Mouse (Mus musculus): ENCODE results near the gene Schip1. TPM values are rescaled to one million over a fixed set of nuclear protein-coding genes. Genes with fewer than 3 reads are reported as not detected.
A peak's percentile ranks its signal among the peaks of the same experiment; 100 is the strongest.

Gene Schip1
- polyA plus RNA-seq, 1 experiment from 2014 or later: 76.9 TPM

DNA sequence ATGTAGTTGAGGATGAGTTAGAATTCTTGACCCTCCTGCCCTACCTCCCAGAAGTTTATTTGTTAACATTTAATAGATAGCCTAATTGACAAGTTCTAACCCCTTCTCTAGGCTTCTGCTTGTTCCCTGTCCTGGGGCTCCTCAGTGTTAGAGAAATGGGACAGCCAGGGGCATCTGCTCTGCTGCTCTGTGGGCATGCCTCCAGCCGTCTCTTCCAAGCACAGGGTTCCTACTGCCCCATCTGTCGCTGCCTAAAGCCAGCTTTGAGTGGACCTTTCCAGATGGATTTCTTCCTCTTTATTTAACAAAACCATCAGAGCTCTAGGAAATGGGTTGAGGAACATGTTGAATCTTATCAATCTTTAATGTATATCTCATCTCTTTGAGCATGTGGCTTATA is 357.2 kb downstream of the Schip1 start:
- H3K27me3 ChIP-seq (ENCODE audit: control insufficient read depth, insufficient read depth, low read length): no peaks in the 10 kb centered on the region
- DNase-seq (ENCODE audit: low spot score): no peak
- H3K4me1 ChIP-seq (replicated peaks; ENCODE audit: control insufficient read depth, insufficient read depth, low read length): no peaks in the 10 kb centered on the region
- 80% methylated on average over 2 of the region's 2 CpGs for WGBS
- no peak overlapping the region for H3K4me3 ChIP-seq (ENCODE audit: low read depth, low read length)
- no peaks in the 10 kb centered on the region for H3K9me3 ChIP-seq (ENCODE audit: control insufficient read depth, low read length)
- no peaks in the 10 kb centered on the region for H3K36me3 ChIP-seq (ENCODE audit: control insufficient read depth, insufficient read depth, low read length)
- H3K9ac ChIP-seq (ENCODE audit: low read length): no peak overlapping the region
- H3K27ac ChIP-seq (ENCODE audit: low read depth, low read length): no peak overlapping the region
- ATAC-seq (replicated peaks; ENCODE audit: low FRiP score): no peak
- H3K4me2 ChIP-seq (ENCODE audit: low read depth, low read length, severe bottlenecking): no peak overlapping the region

DNA sequence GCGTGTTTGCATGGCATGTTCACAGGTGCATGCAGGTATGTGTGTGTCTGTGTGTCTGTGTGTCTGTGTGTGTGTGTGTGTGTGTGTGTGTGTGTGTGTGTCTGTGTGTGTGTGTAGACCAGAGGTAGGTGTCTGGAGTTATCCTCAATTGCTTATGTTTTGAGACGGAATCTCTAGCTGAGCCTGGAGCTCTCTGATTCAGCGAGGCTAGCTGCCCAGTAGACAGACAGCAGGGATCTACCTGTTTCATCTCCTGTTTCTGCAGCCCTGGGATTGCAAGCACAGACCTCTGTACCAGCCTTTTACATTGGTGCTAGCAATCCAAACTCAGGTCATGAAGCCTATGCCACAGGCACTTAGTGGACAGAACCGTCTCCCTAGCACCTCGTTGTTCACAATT is 363.5 kb downstream of the Schip1 start:
- Histone ChIP-seq H3K4me2 (ENCODE audit: low read depth, low read length, severe bottlenecking) (no peak overlapping the region), H3K27me3 (ENCODE audit: control insufficient read depth, insufficient read depth, low read length) (no peaks in the 10 kb centered on the region), H3K9ac (ENCODE audit: low read length) (no peak overlapping the region), H3K4me3 (ENCODE audit: low read depth, low read length) (no peak overlapping the region), H3K27ac (ENCODE audit: low read depth, low read length) (no peak overlapping the region), H3K36me3 (ENCODE audit: control insufficient read depth, insufficient read depth, low read length) (no peaks in the 10 kb centered on the region), H3K9me3 (ENCODE audit: control insufficient read depth, low read length) (no peaks in the 10 kb centered on the region), H3K4me1 (replicated peaks; ENCODE audit: control insufficient read depth, insufficient read depth, low read length) (no peaks in the 10 kb centered on the region)
- WGBS: 86% methylated on average over 5 of the region's 5 CpGs
- ATAC-seq (replicated peaks; ENCODE audit: low FRiP score) (no peak), DNase-seq (ENCODE audit: low spot score) (no peak)

DNA sequence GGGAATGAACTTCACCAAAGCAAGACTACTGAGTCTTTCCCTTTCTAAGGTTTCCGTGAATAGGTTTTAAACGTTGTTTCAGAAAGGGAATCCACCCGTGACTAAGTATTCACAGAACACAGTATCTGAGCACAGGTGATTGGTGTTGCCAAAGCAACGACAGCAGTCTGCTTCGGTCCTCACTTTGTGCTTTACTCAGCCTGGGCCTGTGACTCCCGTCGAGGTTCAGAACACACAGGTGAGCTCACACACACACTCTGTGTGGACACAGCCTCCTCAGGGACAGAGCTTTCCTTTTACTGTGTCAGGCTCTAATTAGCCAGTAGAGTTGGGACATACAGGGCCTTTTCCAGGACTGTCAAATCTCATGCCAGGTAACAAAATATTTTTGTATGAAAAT is 369.8 kb downstream of the Schip1 start:
- H3K27me3 ChIP-seq (ENCODE audit: control insufficient read depth, insufficient read depth, low read length): no peaks in the 10 kb centered on the region

DNA sequence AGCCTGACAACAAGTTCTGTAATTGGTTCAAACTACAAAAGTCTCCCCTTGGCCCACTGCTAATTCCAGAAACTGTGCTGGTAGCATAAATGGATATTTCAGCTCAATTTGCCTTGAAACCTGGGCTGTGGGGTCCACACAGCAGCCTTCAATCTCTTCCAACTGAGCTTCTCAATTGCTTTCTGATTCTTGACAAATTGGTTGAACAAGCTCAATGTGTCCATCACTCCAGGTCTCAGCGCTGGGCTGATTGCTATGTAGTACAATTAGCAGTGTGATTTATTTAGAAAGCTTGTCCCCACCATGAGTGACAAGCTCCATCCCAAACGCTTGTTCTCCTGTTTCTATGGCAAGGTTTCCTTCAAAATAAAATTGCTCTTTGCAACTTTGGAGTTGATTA is 370.3 kb downstream of the Schip1 start:
- Histone ChIP-seq H3K27me3 (ENCODE audit: control insufficient read depth, insufficient read depth, low read length) (no peaks in the 10 kb centered on the region), H3K4me3 (ENCODE audit: low read depth, low read length) (no peak overlapping the region), H3K4me2 (ENCODE audit: low read depth, low read length, severe bottlenecking) (no peak overlapping the region), H3K36me3 (ENCODE audit: control insufficient read depth, insufficient read depth, low read length) (no peaks in the 10 kb centered on the region), H3K9me3 (ENCODE audit: control insufficient read depth, low read length) (no peaks in the 10 kb centered on the region), H3K9ac (ENCODE audit: low read length) (no peak overlapping the region), H3K27ac (ENCODE audit: low read depth, low read length) (no peak overlapping the region), H3K4me1 (replicated peaks; ENCODE audit: control insufficient read depth, insufficient read depth, low read length) (no peaks in the 10 kb centered on the region)
- 43% methylated on average over 2 of the region's 2 CpGs for WGBS
- DNase-seq (ENCODE audit: low spot score) (no peak), ATAC-seq (replicated peaks; ENCODE audit: low FRiP score) (peak; percentile 36; the same call in 1 of the 2 replicates)

More for the DNA sequence above, 369.8 kb downstream of the Schip1 start:
- ATAC-seq (replicated peaks; ENCODE audit: low FRiP score): peak; percentile 63; the same call in 1 of the 2 replicates
- WGBS: 26% methylated on average over 7 of the region's 7 CpGs
- Histone ChIP-seq H3K4me3 (ENCODE audit: low read depth, low read length) (no peak overlapping the region), H3K36me3 (ENCODE audit: control insufficient read depth, insufficient read depth, low read length) (no peaks in the 10 kb centered on the region), H3K4me2 (ENCODE audit: low read depth, low read length, severe bottlenecking) (no peak overlapping the region), H3K4me1 (replicated peaks; ENCODE audit: control insufficient read depth, insufficient read depth, low read length) (no peaks in the 10 kb centered on the region), H3K9me3 (ENCODE audit: control insufficient read depth, low read length) (no peaks in the 10 kb centered on the region), H3K9ac (ENCODE audit: low read length) (no peak overlapping the region), H3K27ac (ENCODE audit: low read depth, low read length) (no peak overlapping the region)
- DNase-seq (ENCODE audit: low spot score): no peak

DNA sequence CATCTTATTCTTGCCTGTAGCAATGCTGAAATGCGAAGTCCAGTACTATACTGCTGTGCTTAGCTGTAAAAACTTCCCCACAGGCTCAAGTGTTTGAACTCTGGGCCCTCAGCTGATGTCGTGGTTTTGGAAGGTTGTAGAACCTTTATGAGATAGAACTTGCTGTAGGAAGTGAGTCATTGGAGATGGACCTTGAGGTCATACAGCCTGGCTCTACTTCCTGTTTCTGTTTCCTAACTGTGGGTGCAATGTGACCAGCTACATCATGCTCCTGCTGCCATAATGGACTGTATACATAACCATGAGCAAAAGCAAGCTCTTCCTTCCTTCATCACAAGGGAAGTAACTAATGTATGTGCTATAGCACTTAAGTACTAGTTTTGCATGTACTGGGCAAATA is 383.9 kb downstream of the Schip1 start:
- no peaks in the 10 kb centered on the region for H3K4me1 ChIP-seq (replicated peaks; ENCODE audit: control insufficient read depth, insufficient read depth, low read length)
- H3K9ac ChIP-seq (ENCODE audit: low read length): no peak overlapping the region
- WGBS: 77% methylated on average over 2 of the region's 2 CpGs
- no peak overlapping the region for H3K27ac ChIP-seq (ENCODE audit: low read depth, low read length)
- ATAC-seq (replicated peaks; ENCODE audit: low FRiP score) (no peak), DNase-seq (ENCODE audit: low spot score) (no peak)
- H3K27me3 ChIP-seq (ENCODE audit: control insufficient read depth, insufficient read depth, low read length): no peaks in the 10 kb centered on the region
- H3K4me3 ChIP-seq (ENCODE audit: low read depth, low read length): no peak overlapping the region
- H3K9me3 ChIP-seq (ENCODE audit: control insufficient read depth, low read length): no peaks in the 10 kb centered on the region
- no peak overlapping the region for H3K4me2 ChIP-seq (ENCODE audit: low read depth, low read length, severe bottlenecking)
- no peaks in the 10 kb centered on the region for H3K36me3 ChIP-seq (ENCODE audit: control insufficient read depth, insufficient read depth, low read length)

DNA sequence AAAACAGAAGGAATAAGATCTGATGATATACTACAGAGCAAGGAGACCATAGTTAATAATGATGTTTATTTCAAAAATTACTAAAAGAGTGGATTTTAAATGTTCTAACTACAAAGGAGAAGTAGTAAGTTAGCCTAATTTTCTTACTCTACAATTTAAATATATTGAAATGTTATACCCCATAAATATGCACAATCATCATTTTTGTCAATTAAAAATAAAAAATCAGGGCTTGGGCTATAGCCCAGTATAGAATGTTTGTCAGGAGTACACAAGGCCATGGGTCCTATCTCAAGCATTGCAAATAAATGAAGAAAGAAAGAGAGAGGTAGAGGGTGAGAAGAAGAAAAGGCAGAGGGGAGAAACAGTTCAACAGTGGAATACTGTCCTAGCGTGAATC is 387.0 kb downstream of the Schip1 start:
- no peaks in the 10 kb centered on the region for H3K36me3 ChIP-seq (ENCODE audit: control insufficient read depth, insufficient read depth, low read length)
- no peak overlapping the region for H3K9ac ChIP-seq (ENCODE audit: low read length)
- H3K4me1 ChIP-seq (replicated peaks; ENCODE audit: control insufficient read depth, insufficient read depth, low read length): no peaks in the 10 kb centered on the region
- H3K4me3 ChIP-seq (ENCODE audit: low read depth, low read length): no peak overlapping the region
- no peaks in the 10 kb centered on the region for H3K27me3 ChIP-seq (ENCODE audit: control insufficient read depth, insufficient read depth, low read length)
- 93% methylated on average over 1 of the region's 1 CpGs for WGBS
- H3K4me2 ChIP-seq (ENCODE audit: low read depth, low read length, severe bottlenecking): no peak overlapping the region
- H3K9me3 ChIP-seq (ENCODE audit: control insufficient read depth, low read length): no peaks in the 10 kb centered on the region
- DNase-seq (ENCODE audit: low spot score) (no peak), ATAC-seq (replicated peaks; ENCODE audit: low FRiP score) (no peak)
- H3K27ac ChIP-seq (ENCODE audit: low read depth, low read length): no peak overlapping the region

DNA sequence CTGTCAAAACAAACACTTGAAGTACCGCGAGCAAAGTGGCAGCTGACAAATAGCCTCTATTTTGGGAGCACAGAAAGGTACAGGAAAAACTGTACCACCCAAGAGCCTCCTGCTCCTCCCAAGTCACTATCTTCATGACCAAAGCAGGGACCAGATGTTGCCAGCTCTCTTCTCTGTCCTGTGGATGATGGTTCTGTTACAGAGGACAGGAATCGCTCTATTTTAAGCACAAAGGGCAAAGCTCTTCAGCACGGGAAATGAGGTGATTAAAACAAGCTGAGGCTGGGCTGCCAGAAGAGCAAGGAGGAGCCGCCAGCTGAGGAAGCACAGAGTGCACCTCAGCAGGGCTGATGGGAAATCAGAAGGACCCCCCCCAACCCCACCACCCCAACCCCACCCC is 388.7 kb downstream of the Schip1 start:
- Histone ChIP-seq H3K4me3 (ENCODE audit: low read depth, low read length) (no peak overlapping the region), H3K9ac (ENCODE audit: low read length) (no peak overlapping the region), H3K4me2 (ENCODE audit: low read depth, low read length, severe bottlenecking) (no peak overlapping the region), H3K27me3 (ENCODE audit: control insufficient read depth, insufficient read depth, low read length) (no peaks in the 10 kb centered on the region), H3K27ac (ENCODE audit: low read depth, low read length) (no peak overlapping the region), H3K4me1 (replicated peaks; ENCODE audit: control insufficient read depth, insufficient read depth, low read length) (no peaks in the 10 kb centered on the region), H3K36me3 (ENCODE audit: control insufficient read depth, insufficient read depth, low read length) (no peaks in the 10 kb centered on the region), H3K9me3 (ENCODE audit: control insufficient read depth, low read length) (no peaks in the 10 kb centered on the region)
- ATAC-seq (replicated peaks; ENCODE audit: low FRiP score) (no peak), DNase-seq (ENCODE audit: low spot score) (no peak)
- WGBS: 37% methylated on average over 5 of the region's 5 CpGs

DNA sequence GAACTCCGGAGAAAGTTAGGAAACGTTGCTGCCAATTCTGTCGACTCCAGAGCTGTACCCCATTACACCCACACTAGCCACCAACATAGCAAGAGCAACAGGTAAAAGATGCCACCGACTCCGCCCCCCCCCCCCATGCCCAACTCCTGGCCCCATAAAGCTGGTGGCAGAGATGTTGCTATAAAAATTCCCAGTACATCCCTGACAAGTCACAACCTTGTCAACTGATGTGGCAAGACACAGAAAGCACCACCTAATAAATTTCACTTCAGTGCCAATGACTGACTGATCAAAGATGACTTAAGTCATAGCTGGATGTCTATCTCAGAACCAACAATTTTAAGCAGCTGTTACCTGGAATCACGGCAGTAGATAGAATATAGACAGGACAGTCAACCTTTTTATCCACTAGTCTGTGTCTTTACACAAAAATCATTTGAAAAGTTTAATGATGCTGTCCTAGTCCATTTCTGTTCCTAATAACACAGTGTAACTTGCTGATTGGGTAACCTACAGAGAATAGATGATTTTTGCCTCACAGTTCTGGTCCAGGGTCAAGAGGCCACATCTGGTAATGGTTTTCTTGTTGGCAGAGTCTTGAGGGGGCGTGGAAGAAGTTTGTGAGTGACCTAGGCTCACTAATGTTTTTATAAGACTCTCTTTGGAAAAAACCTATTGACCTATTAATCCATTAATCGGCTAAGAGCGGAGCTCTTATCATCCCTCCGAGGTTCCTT is 389.3 kb downstream of the Schip1 start:
- Histone ChIP-seq H3K9ac (ENCODE audit: low read length) (no peak overlapping the region), H3K4me3 (ENCODE audit: low read depth, low read length) (no peak overlapping the region), H3K27ac (ENCODE audit: low read depth, low read length) (no peak overlapping the region)

DNA sequence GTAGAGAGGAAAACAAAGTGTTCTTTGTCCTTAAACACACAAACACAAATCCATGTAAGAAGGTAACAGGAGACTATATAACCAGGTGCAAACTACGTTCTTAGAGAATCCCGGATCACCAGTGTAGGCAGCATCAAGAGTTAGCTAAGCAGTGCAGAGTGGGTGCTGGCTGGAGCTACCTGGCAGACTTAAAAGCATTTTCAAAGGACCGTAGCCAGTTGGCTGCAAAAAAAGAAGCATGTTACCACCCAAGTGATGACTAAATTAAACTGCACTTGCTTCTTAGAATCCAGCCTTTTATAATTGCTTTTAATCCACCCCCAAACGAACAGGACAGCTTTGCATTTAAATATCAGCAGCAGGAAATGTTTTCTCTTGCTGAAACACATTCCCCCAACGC is 402.0 kb downstream of the Schip1 start:
- Histone ChIP-seq H3K9ac (ENCODE audit: low read length) (no peak overlapping the region), H3K27me3 (ENCODE audit: control insufficient read depth, insufficient read depth, low read length) (no peaks in the 10 kb centered on the region), H3K9me3 (ENCODE audit: control insufficient read depth, low read length) (no peaks in the 10 kb centered on the region), H3K4me2 (ENCODE audit: low read depth, low read length, severe bottlenecking) (no peak overlapping the region), H3K4me3 (ENCODE audit: low read depth, low read length) (no peak overlapping the region), H3K4me1 (replicated peaks; ENCODE audit: control insufficient read depth, insufficient read depth, low read length) (peaks cover 7% of the 10 kb centered on the region; the same call in 1 of the 2 replicates), H3K36me3 (ENCODE audit: control insufficient read depth, insufficient read depth, low read length) (no peaks in the 10 kb centered on the region), H3K27ac (ENCODE audit: low read depth, low read length) (no peak overlapping the region)
- ATAC-seq (replicated peaks; ENCODE audit: low FRiP score) (no peak), DNase-seq (ENCODE audit: low spot score) (no peak)
- 34% methylated on average over 5 of the region's 5 CpGs for WGBS

More for the DNA sequence above, 389.3 kb downstream of the Schip1 start:
- no peak for ATAC-seq (replicated peaks; ENCODE audit: low FRiP score)
- H3K27me3 ChIP-seq (ENCODE audit: control insufficient read depth, insufficient read depth, low read length): no peaks in the 10 kb centered on the region
- no peaks in the 10 kb centered on the region for H3K36me3 ChIP-seq (ENCODE audit: control insufficient read depth, insufficient read depth, low read length)
- H3K4me1 ChIP-seq (replicated peaks; ENCODE audit: control insufficient read depth, insufficient read depth, low read length): no peaks in the 10 kb centered on the region
- 54% methylated on average over 10 of the region's 10 CpGs for WGBS
- no peaks in the 10 kb centered on the region for H3K9me3 ChIP-seq (ENCODE audit: control insufficient read depth, low read length)
- no peak for DNase-seq (ENCODE audit: low spot score)
- H3K4me2 ChIP-seq (ENCODE audit: low read depth, low read length, severe bottlenecking): no peak overlapping the region
